Mouse (Mus musculus): ENCODE measurements around the gene Npw.

- no peak for TF ChIP-seq CTCF (IDR thresholded peaks at IDR 0.05; ENCODE audit: control insufficient read depth, insufficient read depth, insufficient replicate concordance, low read depth, low read length)
- no peak for TF ChIP-seq POLR2A (IDR thresholded peaks at IDR 0.05; ENCODE audit: control insufficient read depth, low read depth, low read length)
Measured at GRCm38 (mm10) chr17:24638840-24639239, 19.4 kb downstream of the Npw start.
